Mouse (Mus musculus): ENCODE results near the gene Lgi4. TPM values are rescaled to one million over a fixed set of nuclear protein-coding genes. Genes with fewer than 3 reads are reported as not detected.

The Lgi4 gene
- polyA plus RNA-seq, 1 experiment from 2014 or later: 0.44 TPM

DNA sequence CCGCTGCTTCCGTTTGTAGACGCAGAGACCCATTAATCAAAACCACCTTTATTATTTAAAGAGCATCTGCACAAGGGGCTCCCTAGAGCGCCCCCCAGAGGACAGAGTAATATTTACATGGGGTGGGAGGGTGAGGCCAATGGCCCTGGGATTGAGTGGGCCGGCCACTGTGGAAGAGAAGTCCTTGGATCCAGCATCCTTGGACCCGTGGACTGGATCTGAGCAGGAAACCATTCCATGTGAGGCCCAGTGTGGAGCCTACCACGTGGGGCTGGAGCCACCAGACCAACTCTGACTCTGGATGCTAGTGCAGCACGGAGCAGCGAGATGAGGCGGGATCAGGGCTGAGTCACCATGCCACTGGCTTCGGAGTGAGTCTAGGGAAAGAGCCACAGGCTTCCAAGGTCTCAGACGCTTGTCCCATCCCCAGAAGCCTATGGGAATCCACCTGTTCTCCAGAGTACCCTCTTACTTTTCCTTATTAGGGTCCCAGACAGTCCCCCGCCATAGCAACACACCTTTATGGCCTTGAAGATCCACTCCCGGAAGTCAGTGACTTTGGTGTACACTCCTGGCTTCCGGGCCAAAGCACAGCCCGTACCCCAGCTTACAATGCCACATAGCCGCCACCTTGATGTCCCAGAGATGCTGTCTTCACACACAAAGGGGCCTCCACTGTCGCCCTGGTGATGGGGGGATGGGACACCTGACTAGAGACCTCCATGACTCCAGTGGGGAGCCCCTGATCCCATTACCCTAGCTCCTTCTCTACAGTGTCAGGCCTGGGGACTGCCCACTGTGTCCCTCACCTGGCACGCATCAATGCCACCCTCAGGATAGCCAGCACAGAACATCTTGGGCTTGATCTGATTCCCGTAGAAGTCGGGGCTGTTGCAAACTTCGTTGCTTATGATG, 39.8 kb downstream of the Lgi4 start:
- Histone ChIP-seq H3K4me3 (ENCODE audit: low read depth, low read length) (no peak overlapping the region), H3K4me2 (ENCODE audit: low read depth, low read length, severe bottlenecking) (no peak overlapping the region), H3K27me3 (ENCODE audit: control insufficient read depth, insufficient read depth, low read length) (no peaks in the 10 kb centered on the region), H3K9me3 (ENCODE audit: control insufficient read depth, low read length) (no peaks in the 10 kb centered on the region), H3K27ac (ENCODE audit: low read depth, low read length) (no peak overlapping the region), H3K4me1 (replicated peaks; ENCODE audit: control insufficient read depth, insufficient read depth, low read length) (no peaks in the 10 kb centered on the region), H3K36me3 (ENCODE audit: control insufficient read depth, insufficient read depth, low read length) (no peaks in the 10 kb centered on the region), H3K9ac (ENCODE audit: low read length) (no peak overlapping the region)
- 82% methylated on average over 22 of the region's 22 CpGs for WGBS
- DNase-seq (ENCODE audit: low spot score): no peak
- 0 out of 2 replicates have a peak, but pooled peaks have one; percentile 34 for ATAC-seq (replicated peaks; ENCODE audit: low FRiP score)

DNA sequence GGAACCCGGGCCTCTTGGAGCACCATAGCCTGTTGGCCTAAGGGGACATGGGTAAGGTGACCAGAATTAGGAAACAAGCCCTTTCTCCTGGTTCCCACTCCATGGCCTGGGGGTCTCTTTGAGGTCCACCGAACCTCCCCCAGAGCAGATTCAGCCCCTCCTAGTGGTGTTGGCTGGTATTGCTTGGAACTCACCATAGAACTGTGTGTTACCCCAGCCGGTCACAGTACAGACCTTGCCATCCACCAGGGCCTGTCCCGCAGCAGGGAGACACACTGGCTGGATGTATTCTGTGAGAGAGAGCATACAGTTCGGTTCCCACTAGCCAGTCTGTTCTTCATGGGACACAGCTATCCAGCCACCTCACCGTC, 40.5 kb downstream of the Lgi4 start:
- no peak overlapping the region for H3K9ac ChIP-seq (ENCODE audit: low read length)
- H3K27ac ChIP-seq (ENCODE audit: low read depth, low read length): no peak overlapping the region
- H3K4me3 ChIP-seq (ENCODE audit: low read depth, low read length): no peak overlapping the region
- no peaks in the 10 kb centered on the region for H3K27me3 ChIP-seq (ENCODE audit: control insufficient read depth, insufficient read depth, low read length)
- 83% methylated on average over 6 of the region's 6 CpGs for WGBS
- DNase-seq (ENCODE audit: low spot score) (no peak), ATAC-seq (replicated peaks; ENCODE audit: low FRiP score) (no peak)
- H3K4me2 ChIP-seq (ENCODE audit: low read depth, low read length, severe bottlenecking): no peak overlapping the region
- H3K9me3 ChIP-seq (ENCODE audit: control insufficient read depth, low read length): no peaks in the 10 kb centered on the region
- no peaks in the 10 kb centered on the region for H3K4me1 ChIP-seq (replicated peaks; ENCODE audit: control insufficient read depth, insufficient read depth, low read length)
- H3K36me3 ChIP-seq (ENCODE audit: control insufficient read depth, insufficient read depth, low read length): no peaks in the 10 kb centered on the region

DNA sequence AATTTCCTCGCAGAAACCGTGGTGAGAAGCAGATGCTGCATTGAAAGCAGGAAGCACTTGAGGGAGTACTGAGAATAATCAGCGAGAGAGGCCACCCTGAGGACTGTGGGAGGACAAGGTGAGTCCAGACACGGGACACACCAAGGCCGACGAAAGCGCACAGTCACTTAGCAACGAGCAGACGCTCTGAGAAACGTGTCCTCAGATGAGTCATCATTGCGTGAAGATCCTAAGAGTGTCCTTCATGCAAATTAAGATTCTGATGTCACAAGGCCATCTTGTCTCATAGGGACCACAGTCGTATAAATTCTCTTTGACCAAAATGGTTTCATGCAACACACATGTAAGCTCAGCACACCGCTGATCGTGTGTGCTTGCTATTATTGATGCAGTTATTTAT, 41.6 kb downstream of the Lgi4 start:
- H3K9me3 ChIP-seq (ENCODE audit: control insufficient read depth, low read length): no peaks in the 10 kb centered on the region
- ATAC-seq (replicated peaks; ENCODE audit: low FRiP score) (no peak), DNase-seq (ENCODE audit: low spot score) (no peak)
- 89% methylated on average over 14 of the region's 14 CpGs for WGBS
- no peaks in the 10 kb centered on the region for H3K27me3 ChIP-seq (ENCODE audit: control insufficient read depth, insufficient read depth, low read length)
- H3K4me3 ChIP-seq (ENCODE audit: low read depth, low read length): no peak overlapping the region
- H3K27ac ChIP-seq (ENCODE audit: low read depth, low read length): no peak overlapping the region
- H3K36me3 ChIP-seq (ENCODE audit: control insufficient read depth, insufficient read depth, low read length): no peaks in the 10 kb centered on the region
- no peak overlapping the region for H3K9ac ChIP-seq (ENCODE audit: low read length)
- no peaks in the 10 kb centered on the region for H3K4me1 ChIP-seq (replicated peaks; ENCODE audit: control insufficient read depth, insufficient read depth, low read length)
- H3K4me2 ChIP-seq (ENCODE audit: low read depth, low read length, severe bottlenecking): no peak overlapping the region

- H3K27ac ChIP-seq (ENCODE audit: low read depth, low read length): no peak overlapping the region
- H3K4me3 ChIP-seq (ENCODE audit: low read depth, low read length): no peak overlapping the region
- 72% methylated on average over 15 of the region's 15 CpGs for WGBS
- H3K9me3 ChIP-seq (ENCODE audit: control insufficient read depth, low read length): no peaks in the 10 kb centered on the region
- ATAC-seq (replicated peaks; ENCODE audit: low FRiP score): no peak
- H3K27me3 ChIP-seq (ENCODE audit: control insufficient read depth, insufficient read depth, low read length): no peaks in the 10 kb centered on the region
- H3K4me1 ChIP-seq (replicated peaks; ENCODE audit: control insufficient read depth, insufficient read depth, low read length): no peaks in the 10 kb centered on the region
- no peak overlapping the region for H3K4me2 ChIP-seq (ENCODE audit: low read depth, low read length, severe bottlenecking)
- peak; percentile 67 for DNase-seq (ENCODE audit: low spot score)
- no peaks in the 10 kb centered on the region for H3K36me3 ChIP-seq (ENCODE audit: control insufficient read depth, insufficient read depth, low read length)
- H3K9ac ChIP-seq (ENCODE audit: low read length): no peak overlapping the region
These were observed 46.1 kb downstream of the Lgi4 start for GRCm38 (mm10) chr7:31105061-31105768.

- no peaks in the 10 kb centered on the region for H3K36me3 ChIP-seq (ENCODE audit: control insufficient read depth, insufficient read depth, low read length)
- ATAC-seq (replicated peaks; ENCODE audit: low FRiP score): no peak
- H3K4me2 ChIP-seq (ENCODE audit: low read depth, low read length, severe bottlenecking): no peak overlapping the region
- H3K4me1 ChIP-seq (replicated peaks; ENCODE audit: control insufficient read depth, insufficient read depth, low read length): no peaks in the 10 kb centered on the region
- H3K9ac ChIP-seq (ENCODE audit: low read length): no peak overlapping the region
- H3K4me3 ChIP-seq (ENCODE audit: low read depth, low read length): no peak overlapping the region
- no peaks in the 10 kb centered on the region for H3K27me3 ChIP-seq (ENCODE audit: control insufficient read depth, insufficient read depth, low read length)
- no peaks in the 10 kb centered on the region for H3K9me3 ChIP-seq (ENCODE audit: control insufficient read depth, low read length)
- no peak overlapping the region for H3K27ac ChIP-seq (ENCODE audit: low read depth, low read length)
- WGBS: 60% methylated on average over 3 of the region's 3 CpGs
- DNase-seq (ENCODE audit: low spot score): no peak
These were observed 47.0 kb downstream of the Lgi4 start for GRCm38 (mm10) chr7:31106166-31106565.

DNA sequence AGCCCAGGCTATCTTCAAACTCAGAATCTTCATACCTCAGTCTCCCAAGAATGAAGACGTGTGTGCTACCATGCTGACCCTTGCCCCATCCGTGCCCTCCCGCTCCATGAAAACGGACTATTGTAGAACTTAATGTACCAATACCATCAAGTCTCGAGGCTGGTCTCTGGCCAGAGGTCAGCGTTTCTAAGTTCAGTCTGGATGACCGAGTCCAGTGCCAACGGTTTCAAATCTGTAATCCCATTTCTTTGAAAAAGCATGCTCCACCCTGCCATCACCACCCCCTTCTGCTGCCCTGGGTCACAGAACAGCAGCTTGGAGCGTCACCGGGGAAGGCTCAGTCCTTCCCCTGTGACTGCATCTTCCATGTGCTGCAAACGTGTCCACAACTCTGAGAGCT, 48.6 kb downstream of the Lgi4 start:
- Histone ChIP-seq H3K4me2 (ENCODE audit: low read depth, low read length, severe bottlenecking) (no peak overlapping the region), H3K36me3 (ENCODE audit: control insufficient read depth, insufficient read depth, low read length) (no peaks in the 10 kb centered on the region), H3K27me3 (ENCODE audit: control insufficient read depth, insufficient read depth, low read length) (no peaks in the 10 kb centered on the region), H3K27ac (ENCODE audit: low read depth, low read length) (no peak overlapping the region), H3K4me3 (ENCODE audit: low read depth, low read length) (no peak overlapping the region), H3K9me3 (ENCODE audit: control insufficient read depth, low read length) (no peaks in the 10 kb centered on the region), H3K9ac (ENCODE audit: low read length) (no peak overlapping the region), H3K4me1 (replicated peaks; ENCODE audit: control insufficient read depth, insufficient read depth, low read length) (no peaks in the 10 kb centered on the region)
- DNase-seq (ENCODE audit: low spot score) (no peak), ATAC-seq (replicated peaks; ENCODE audit: low FRiP score) (no peak)
- 87% methylated on average over 11 of the region's 11 CpGs for WGBS

DNA sequence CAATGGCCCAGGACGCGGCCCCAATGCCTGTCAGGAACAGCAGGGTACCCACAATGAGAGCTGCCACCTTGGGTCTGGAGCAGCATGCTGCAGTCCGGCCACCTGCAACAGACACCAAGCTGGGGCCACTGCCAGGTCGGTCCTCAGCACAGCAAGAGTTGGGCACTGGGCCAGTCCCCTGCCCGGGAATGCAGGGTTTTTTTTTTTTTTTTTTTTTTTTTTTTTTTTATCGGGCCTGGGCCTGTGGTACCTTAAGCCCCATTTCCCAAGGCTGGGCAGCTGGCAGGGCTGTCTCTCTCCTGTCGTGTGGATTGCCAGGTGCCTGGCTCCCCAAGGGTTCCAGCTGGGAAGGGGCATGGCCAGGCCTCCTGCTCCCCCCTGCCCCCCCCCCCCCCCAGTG, 49.9 kb downstream of the Lgi4 start:
- H3K27me3 ChIP-seq (ENCODE audit: control insufficient read depth, insufficient read depth, low read length): no peaks in the 10 kb centered on the region
- H3K4me2 ChIP-seq (ENCODE audit: low read depth, low read length, severe bottlenecking): no peak overlapping the region
- H3K9ac ChIP-seq (ENCODE audit: low read length): no peak overlapping the region
- no peak overlapping the region for H3K4me3 ChIP-seq (ENCODE audit: low read depth, low read length)
- H3K9me3 ChIP-seq (ENCODE audit: control insufficient read depth, low read length): no peaks in the 10 kb centered on the region
- no peaks in the 10 kb centered on the region for H3K4me1 ChIP-seq (replicated peaks; ENCODE audit: control insufficient read depth, insufficient read depth, low read length)
- H3K36me3 ChIP-seq (ENCODE audit: control insufficient read depth, insufficient read depth, low read length): no peaks in the 10 kb centered on the region
- 56% methylated on average over 7 of the region's 7 CpGs for whole genome bisulfite sequencing
- no peak for DNase-seq (ENCODE audit: low spot score)
- no peak overlapping the region for H3K27ac ChIP-seq (ENCODE audit: low read depth, low read length)
- ATAC-seq (replicated peaks; ENCODE audit: low FRiP score): no peak

DNA sequence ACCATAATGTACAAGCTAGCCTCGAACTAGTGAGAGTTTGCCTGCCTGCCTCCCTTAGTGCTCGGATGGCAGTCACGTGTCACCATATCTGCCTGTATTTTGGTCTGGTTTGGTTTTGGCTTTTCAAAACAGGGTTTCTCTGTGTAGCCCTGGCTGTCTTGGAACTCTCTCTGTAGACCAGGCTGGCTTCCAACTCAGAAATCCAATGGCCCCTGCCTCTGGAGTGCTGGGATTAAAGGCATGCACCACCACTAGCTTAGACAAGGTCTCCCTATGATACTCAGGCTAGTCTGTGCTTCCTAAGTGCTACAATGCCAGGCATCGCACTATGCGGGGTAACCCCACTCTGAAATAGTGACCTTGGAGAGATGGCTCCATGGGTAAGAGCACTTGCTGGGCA, 50.7 kb downstream of the Lgi4 start:
- H3K36me3 ChIP-seq (ENCODE audit: control insufficient read depth, insufficient read depth, low read length): no peaks in the 10 kb centered on the region
- no peak overlapping the region for H3K4me3 ChIP-seq (ENCODE audit: low read depth, low read length)
- H3K27me3 ChIP-seq (ENCODE audit: control insufficient read depth, insufficient read depth, low read length): no peaks in the 10 kb centered on the region
- no peak overlapping the region for H3K4me2 ChIP-seq (ENCODE audit: low read depth, low read length, severe bottlenecking)
- 92% methylated on average over 5 of the region's 5 CpGs for WGBS
- no peak overlapping the region for H3K27ac ChIP-seq (ENCODE audit: low read depth, low read length)
- no peaks in the 10 kb centered on the region for H3K4me1 ChIP-seq (replicated peaks; ENCODE audit: control insufficient read depth, insufficient read depth, low read length)
- ATAC-seq (replicated peaks; ENCODE audit: low FRiP score) (no peak), DNase-seq (ENCODE audit: low spot score) (no peak)
- H3K9ac ChIP-seq (ENCODE audit: low read length): no peak overlapping the region
- H3K9me3 ChIP-seq (ENCODE audit: control insufficient read depth, low read length): no peaks in the 10 kb centered on the region
